Mouse (Mus musculus) T-cell, adult 66 days (primary cell): ENCODE results near the gene Hist1h1t. TPM values are rescaled to one million over a fixed set of nuclear protein-coding genes. Genes with fewer than 3 reads are reported as not detected.

Experiments
- total RNA-seq, 2 experiments: library from RNA; stranded (reverse); gene quantifications; 3 replicates in 1 of 2; 4 replicates in 1 of 2; pipeline ENCODE4 v1.2.4; 2023

Gene Hist1h1t
- not detected for total RNA-seq

DNA sequence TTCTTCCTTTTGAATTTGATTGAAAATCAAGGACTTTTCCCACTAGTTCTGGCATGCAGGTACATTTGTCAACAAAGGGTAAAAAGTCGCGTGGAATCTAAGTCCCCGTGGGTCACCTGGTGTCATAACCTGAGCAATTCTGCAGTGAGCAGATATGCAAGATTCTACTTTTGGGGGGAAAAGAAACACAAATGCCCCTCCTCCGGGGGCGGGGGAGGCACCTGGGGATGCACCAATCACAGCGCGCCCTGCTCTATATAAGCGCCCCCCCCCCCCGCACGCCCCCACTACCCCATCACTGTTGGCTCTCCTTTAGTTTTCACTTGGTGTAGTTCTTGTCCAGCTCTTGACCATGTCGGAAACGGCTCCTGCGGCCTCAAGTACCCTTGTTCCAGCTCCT lies at the start of gene Hist1h1t:
Gene Hist1h1t, plus strand, starts transcription at position 301 of the 400 bp plus-strand sequence.

DNA sequence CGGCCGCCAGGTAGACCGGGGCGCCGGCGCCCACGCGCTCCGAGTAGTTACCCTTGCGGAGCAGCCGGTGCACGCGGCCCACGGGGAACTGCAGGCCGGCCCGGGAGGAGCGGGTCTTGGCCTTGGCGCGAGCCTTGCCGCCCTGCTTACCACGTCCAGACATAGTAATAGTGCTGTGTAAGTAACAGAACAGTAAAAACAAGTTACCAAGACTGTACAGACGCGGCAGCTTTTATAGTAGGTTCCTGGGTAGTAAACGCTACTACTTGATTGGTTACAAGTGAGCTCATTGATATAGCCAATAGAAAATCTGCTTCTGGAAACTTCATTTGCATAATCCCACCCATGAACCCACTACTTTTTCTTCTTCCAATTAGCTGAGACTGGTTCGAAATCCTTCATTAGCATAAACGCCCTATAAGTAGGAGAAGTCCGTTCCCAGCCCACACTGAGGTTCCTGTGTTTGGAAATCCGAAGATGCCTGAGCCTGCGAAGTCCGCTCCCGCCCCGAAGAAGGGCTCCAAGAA lies 11.8 kb upstream of the Hist1h1t start, which contains the start of the genes Hist1h2ac and Hist1h2bc:
Gene Hist1h2ac, minus strand, starts transcription at position 194 of the 527 bp plus-strand sequence.
Gene Hist1h2bc, plus strand, starts transcription at position 445 of the 527 bp plus-strand sequence.

DNA sequence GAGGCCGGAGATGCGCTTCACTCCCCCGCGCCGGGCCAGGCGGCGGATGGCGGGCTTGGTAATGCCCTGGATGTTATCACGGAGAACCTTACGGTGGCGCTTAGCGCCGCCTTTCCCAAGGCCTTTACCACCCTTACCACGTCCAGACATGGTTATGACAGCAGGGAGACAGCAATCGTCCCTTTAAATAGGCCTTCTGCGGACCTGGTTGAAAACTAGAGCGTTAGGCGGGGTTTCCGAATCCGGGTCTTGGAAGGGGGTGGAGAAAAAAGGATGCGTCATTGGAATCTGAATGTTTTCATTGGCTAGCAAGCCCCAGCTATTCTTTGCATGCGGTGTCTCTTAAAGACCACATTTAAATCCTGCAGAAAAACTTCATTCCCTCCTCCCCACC lies 2.7 kb downstream of the Hist1h1t start, which contains the start of gene Hist1h4c:
Gene Hist1h4c, minus strand, starts transcription at position 155 of the 394 bp plus-strand sequence.

GRCm38 (mm10) chr13:23710374-23711089 lies 14.9 kb downstream of the Hist1h1t start, which contains the start of gene Hfe:
Gene Hfe (minus strand): TSS chr13:23710854.

GRCm38 (mm10) chr13:23738677-23739068 lies 43.1 kb downstream of the Hist1h1t start, which contains the start of gene Hist1h1c:
Gene Hist1h1c (plus strand): TSS chr13:23738808.

GRCm38 (mm10) chr13:23745381-23746161 lies 50.0 kb downstream of the Hist1h1t start, which contains the start of gene Hist1h3c:
Gene Hist1h3c (minus strand): TSS chr13:23745602.

Other genes with a start within 250 kb of the Hist1h1t start
- not detected for gene Btn1a1, start 229.9 kb upstream of the Hist1h1t start, total RNA-seq
- gene Btn2a2, start 207.0 kb upstream of the Hist1h1t start, total RNA-seq, result not detected
- 100 to 1,000 TPM; 263 to 347 TPM for gene Hist1h4h, start 164.8 kb upstream of the Hist1h1t start, total RNA-seq
- 10 to 100 TPM; 25.3 to 89.5 TPM for gene Hist1h2af, start 161.9 kb upstream of the Hist1h1t start, total RNA-seq
- 10 to 100 TPM; 15.6 to 26.1 TPM for gene Hist1h3g, start 160.4 kb upstream of the Hist1h1t start, total RNA-seq
- gene Hist1h2bh, start 152.4 kb upstream of the Hist1h1t start, total RNA-seq, result 10 to 100 TPM in 1 of 2 experiments, 1 to 10 TPM in 1; 7.0 to 13.4 TPM
- gene Hist1h3f, start 151.8 kb upstream of the Hist1h1t start, total RNA-seq, result 10 to 100 TPM; 62.8 to 92.1 TPM
- gene Hist1h4f, start 144.2 kb upstream of the Hist1h1t start, total RNA-seq, result 100 to 1,000 TPM in 1 of 2 experiments, 10 to 100 TPM in 1; 83.0 to 211 TPM
- 10 to 100 TPM in 1 of 2 experiments, 1 to 10 TPM in 1; 7.2 to 15.8 TPM for gene Hist1h1d, start 142.6 kb upstream of the Hist1h1t start, total RNA-seq
- 100 to 1,000 TPM; 113 to 162 TPM for gene Hist1h3e, start 133.4 kb upstream of the Hist1h1t start, total RNA-seq
- gene Hist1h2ae, start 124.6 kb upstream of the Hist1h1t start, total RNA-seq, result 10 to 100 TPM; 10.2 to 27.9 TPM
- gene Hist1h2bg, start 124.4 kb upstream of the Hist1h1t start, total RNA-seq, result 100 to 1,000 TPM; 171 to 249 TPM
- gene Hist1h2bf, start 121.6 kb upstream of the Hist1h1t start, total RNA-seq, result 100 to 1,000 TPM in 1 of 2 experiments, 10 to 100 TPM in 1; 79.7 to 145 TPM
- gene Hist1h2ad, start 121.4 kb upstream of the Hist1h1t start, total RNA-seq, result 1 to 10 TPM in 1 of 2 experiments, not detected in 1; 10.0 TPM
- gene Hist1h3d, start 120.1 kb upstream of the Hist1h1t start, total RNA-seq, result 10 to 100 TPM in 1 of 2 experiments, 1 to 10 TPM in 1; 4.9 to 12.6 TPM
- 100 to 1,000 TPM; 122 to 174 TPM for gene Hist1h4d, start 114.2 kb upstream of the Hist1h1t start, total RNA-seq
- gene Hist1h2be, start 74.7 kb upstream of the Hist1h1t start, total RNA-seq, result 10 to 100 TPM; 16.7 to 27.0 TPM
- gene Hist1h1e, start 73.3 kb upstream of the Hist1h1t start, total RNA-seq, result 100 to 1,000 TPM; 103 to 169 TPM
- 10 to 100 TPM; 10.3 to 12.2 TPM for gene Hist1h2ac, start 11.9 kb upstream of the Hist1h1t start, total RNA-seq
- 10 to 100 TPM in 1 of 2 experiments, 1 to 10 TPM in 1; 8.2 to 15.2 TPM for gene Hist1h2bc, start 11.6 kb upstream of the Hist1h1t start, total RNA-seq
- 100 to 1,000 TPM; 113 to 135 TPM for gene Hist1h4c, start 2.6 kb downstream of the Hist1h1t start, total RNA-seq
- 1 to 10 TPM; 1.4 to 2.5 TPM for gene Hfe, start 15.0 kb downstream of the Hist1h1t start, total RNA-seq
- gene Hist1h1c, start 43.0 kb downstream of the Hist1h1t start, total RNA-seq, result 100 to 1,000 TPM; 569 to 655 TPM
- 10 to 100 TPM in 1 of 2 experiments, 1 to 10 TPM in 1; 9.0 to 44.3 TPM for gene Hist1h3c, start 49.8 kb downstream of the Hist1h1t start, total RNA-seq
- 10 to 100 TPM; 34.2 to 89.5 TPM for gene Hist1h2bb, start 50.9 kb downstream of the Hist1h1t start, total RNA-seq
- gene Hist1h2ab, start 55.3 kb downstream of the Hist1h1t start, total RNA-seq, result 100 to 1,000 TPM in 1 of 2 experiments, 10 to 100 TPM in 1; 38.6 to 105 TPM
- 100 to 1,000 TPM in 1 of 2 experiments, 10 to 100 TPM in 1; 28.4 to 127 TPM for gene Hist1h3b, start 56.5 kb downstream of the Hist1h1t start, total RNA-seq
- gene Hist1h4b, start 61.2 kb downstream of the Hist1h1t start, total RNA-seq, result 100 to 1,000 TPM in 1 of 2 experiments, 10 to 100 TPM in 1; 24.4 to 105 TPM
- 100 to 1,000 TPM in 1 of 2 experiments, 10 to 100 TPM in 1; 85.2 to 131 TPM for gene Hist1h4a, start 65.4 kb downstream of the Hist1h1t start, total RNA-seq
- gene Hist1h3a, start 66.6 kb downstream of the Hist1h1t start, total RNA-seq, result 100 to 1,000 TPM; 140 to 197 TPM
- gene Hist1h1a, start 67.9 kb downstream of the Hist1h1t start, total RNA-seq, result 10 to 100 TPM; 23.6 to 46.7 TPM
- gene Trim38, start 74.1 kb downstream of the Hist1h1t start, total RNA-seq, result not detected
- not detected for gene Slc17a2, start 111.2 kb downstream of the Hist1h1t start, total RNA-seq
- gene Slc17a3, start 143.6 kb downstream of the Hist1h1t start, total RNA-seq, result not detected
- not detected for gene Slc17a1, start 171.9 kb downstream of the Hist1h1t start, total RNA-seq
- gene Slc17a4, start 219.2 kb downstream of the Hist1h1t start, total RNA-seq, result not detected
- not detected for gene Hist1h2ba, start 238.3 kb downstream of the Hist1h1t start, total RNA-seq
- gene Hist1h2aa, start 238.6 kb downstream of the Hist1h1t start, total RNA-seq, result not detected